Mouse (Mus musculus): ENCODE data around the gene Wdr47. TPM values are rescaled to one million over a fixed set of nuclear protein-coding genes. Genes with fewer than 3 reads are reported as not detected.

The Wdr47 gene
- total and polyA plus RNA-seq, 3 experiments, result 2.5 to 3.8 TPM; not detected in 1

GRCm38 (mm10) chr3:108689015-108689441, 97.9 kb downstream of the Wdr47 start:
- Histone ChIP-seq H3K9ac (ENCODE audit: control insufficient read depth, low read depth, low read length, poor library complexity, severe bottlenecking) (no peak overlapping the region), H3K27ac (ENCODE audit: control insufficient read depth, low read depth, low read length) (no peak overlapping the region), H3K27me3 (ENCODE audit: control insufficient read depth in 1 of 2, insufficient read depth in 2 of 2, low read length in 2 of 2) (no peaks in the 10 kb centered on the region), H3K79me2 (ENCODE audit: control insufficient read depth, insufficient read depth, low read length, poor library complexity) (no peaks in the 10 kb centered on the region), H3K4me3 (ENCODE audit: control insufficient read depth in 1 of 2, insufficient read depth in 1 of 2, low read depth in 2 of 2, low read length in 2 of 2) (no peak overlapping the region), H3K4me1 (ENCODE audit: control insufficient read depth in 1 of 2, insufficient read depth in 2 of 2, low read length in 2 of 2) (no peaks in the 10 kb centered on the region), H3K36me3 (ENCODE audit: control insufficient read depth in 1 of 2, insufficient read depth in 2 of 2, low read length in 2 of 2) (no peaks in the 10 kb centered on the region; a peak in 1 of 4 replicates), H3K9me3 (replicated peaks; ENCODE audit: insufficient read depth, low read length) (no peaks in the 10 kb centered on the region)
- DNase-seq (ENCODE audit: low read depth, low spot score), result no peak
- no peak for TF ChIP-seq ETS1 (IDR thresholded peaks at IDR 0.05; ENCODE audit: low read depth, low read length)
- no peak for TF ChIP-seq POLR2A (IDR thresholded peaks at IDR 0.05; ENCODE audit: control insufficient read depth in 1 of 2, insufficient read depth in 1 of 2, low read depth in 1 of 2, low read length in 2 of 2, poor library complexity in 1 of 2)
- no peak for TF ChIP-seq GATA1 (IDR thresholded peaks at IDR 0.05; ENCODE audit: low read depth, low read length)
- no peak for TF ChIP-seq MYB (IDR thresholded peaks at IDR 0.05; ENCODE audit: low read depth, low read length)
- TF ChIP-seq HCFC1 (IDR thresholded peaks at IDR 0.05; ENCODE audit: low read depth, low read length), result no peak
- TF ChIP-seq NRF1 (IDR thresholded peaks at IDR 0.05; ENCODE audit: insufficient read depth, low read depth, low read length, poor library complexity, severe bottlenecking), result no peak
- TF ChIP-seq BHLHE40 (IDR thresholded peaks at IDR 0.05; ENCODE audit: borderline replicate concordance, low read depth, low read length), result no peak
- no peak for TF ChIP-seq MYC (IDR thresholded peaks at IDR 0.05; ENCODE audit: low read depth, low read length)
- TF ChIP-seq E2F4 (IDR thresholded peaks at IDR 0.05; ENCODE audit: borderline replicate concordance, low read depth, low read length), result no peak
- TF ChIP-seq MAFK (IDR thresholded peaks at IDR 0.05; ENCODE audit: borderline replicate concordance, low read depth, low read length), result no peak
- no peak for TF ChIP-seq GABPA (IDR thresholded peaks at IDR 0.05; ENCODE audit: low read depth, low read length)
- no peak for TF ChIP-seq RAD21 (IDR thresholded peaks at IDR 0.05; ENCODE audit: low read depth, low read length)
- no peak for TF ChIP-seq CHD2 (IDR thresholded peaks at IDR 0.05; ENCODE audit: low read length)
- no peak for TF ChIP-seq ZKSCAN1 (IDR thresholded peaks at IDR 0.05; ENCODE audit: low read depth, low read length)
- TF ChIP-seq POLR2AphosphoS5 (IDR thresholded peaks at IDR 0.05; ENCODE audit: borderline replicate concordance, low read depth, low read length), result no peak
- TF ChIP-seq ZNF384 (IDR thresholded peaks at IDR 0.05; ENCODE audit: low read depth, low read length), result no peak
- TF ChIP-seq TAL1 (IDR thresholded peaks at IDR 0.05; ENCODE audit: low read length), result no peak
- TF ChIP-seq SIN3A (IDR thresholded peaks at IDR 0.05; ENCODE audit: low read length), result no peak
- no peak for TF ChIP-seq ELF1 (IDR thresholded peaks at IDR 0.05; ENCODE audit: low read depth, low read length)

DNA sequence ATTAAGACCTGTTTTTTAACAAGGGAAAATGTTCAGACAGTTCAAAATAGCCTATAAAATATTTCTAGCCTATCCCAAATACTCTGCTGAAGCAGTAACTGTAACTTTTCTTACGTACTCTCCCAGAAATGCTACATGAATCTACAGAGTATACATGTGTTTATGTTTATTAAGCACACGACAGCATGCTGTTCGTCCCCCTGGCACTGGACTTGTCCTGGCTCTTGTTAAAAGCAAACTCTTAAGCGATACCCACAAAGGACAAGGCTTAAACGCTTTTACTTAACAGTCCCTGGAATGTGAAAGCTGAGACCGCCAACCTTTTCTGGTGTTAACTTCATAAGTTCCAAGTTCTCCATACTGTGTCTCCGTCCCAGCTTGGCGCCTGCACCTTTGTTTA, 98.4 kb downstream of the Wdr47 start:
- H3K9me3 ChIP-seq (replicated peaks; ENCODE audit: insufficient read depth, low read length), result no peaks in the 10 kb centered on the region
- TF ChIP-seq MYC (IDR thresholded peaks at IDR 0.05; ENCODE audit: low read depth, low read length) (no peak), ETS1 (IDR thresholded peaks at IDR 0.05; ENCODE audit: low read depth, low read length) (no peak), CHD2 (IDR thresholded peaks at IDR 0.05; ENCODE audit: low read length) (no peak), TBP (IDR thresholded peaks at IDR 0.05; ENCODE audit: low read depth, low read length) (no peak), TCF12 (IDR thresholded peaks at IDR 0.05; ENCODE audit: low read depth, low read length) (no peak)
- H3K9ac ChIP-seq (ENCODE audit: control insufficient read depth, low read depth, low read length, poor library complexity, severe bottlenecking), result no peak overlapping the region
- no peaks in the 10 kb centered on the region for H3K79me2 ChIP-seq (ENCODE audit: control insufficient read depth, insufficient read depth, low read length, poor library complexity)
- no peaks in the 10 kb centered on the region for H3K27me3 ChIP-seq (ENCODE audit: control insufficient read depth in 1 of 2, insufficient read depth in 2 of 2, low read length in 2 of 2)
- no peak for DNase-seq (ENCODE audit: low read depth, low spot score)
- H3K36me3 ChIP-seq (ENCODE audit: control insufficient read depth in 1 of 2, insufficient read depth in 2 of 2, low read length in 2 of 2), result no peaks in the 10 kb centered on the region; a peak in 1 of 4 replicates
- H3K27ac ChIP-seq (ENCODE audit: control insufficient read depth, low read depth, low read length), result no peak overlapping the region
- H3K4me1 ChIP-seq (ENCODE audit: control insufficient read depth in 1 of 2, insufficient read depth in 2 of 2, low read length in 2 of 2), result no peaks in the 10 kb centered on the region
- H3K4me3 ChIP-seq (ENCODE audit: control insufficient read depth in 1 of 2, insufficient read depth in 1 of 2, low read depth in 2 of 2, low read length in 2 of 2), result no peak overlapping the region

Measured in MEL (cell line).